Mouse (Mus musculus): ENCODE results near the gene Hist1h2ah.

GRCm38 (mm10) chr13:21997201-21997820 lies 38.1 kb downstream of the Hist1h2ah start:
- TF ChIP-seq CTCF (IDR thresholded peaks at IDR 0.05; ENCODE audit: low read depth, low read length) (no peak), POLR2A (IDR thresholded peaks at IDR 0.05; ENCODE audit: extremely low read depth, insufficient read depth, low read length) (no peak)
